Mouse (Mus musculus) spleen, postnatal 10 days (tissue): Measurements from ENCODE around the gene Tmcc2.

Experiments used
- DNase-seq, 2 experiments: peaks; one replicate each; pipeline ENCODE4 v3.0.0; 2021 to 2022; ENCODE audit warnings: low spot score in 2 of 2

Tmcc2 gene

DNA sequence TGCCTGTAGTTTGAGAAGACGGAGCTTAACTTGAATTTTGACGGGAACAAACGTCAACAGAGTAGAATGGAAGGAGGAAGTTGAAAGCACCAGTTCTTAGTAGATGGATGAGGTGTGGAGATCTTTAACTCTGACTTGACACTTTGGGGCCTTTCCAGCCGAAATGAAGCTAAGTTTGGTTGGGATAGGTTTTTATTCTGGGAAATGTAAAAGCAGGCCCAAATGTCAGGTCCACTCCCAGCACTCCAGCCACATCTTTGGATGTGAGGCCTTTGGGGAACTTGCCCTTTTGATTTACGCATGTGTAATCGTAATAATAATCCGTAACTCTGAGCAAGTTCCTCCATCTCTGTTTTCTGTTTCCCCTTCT lies 74.5 kb downstream of the Tmcc2 start:
- no peak for DNase-seq

DNA sequence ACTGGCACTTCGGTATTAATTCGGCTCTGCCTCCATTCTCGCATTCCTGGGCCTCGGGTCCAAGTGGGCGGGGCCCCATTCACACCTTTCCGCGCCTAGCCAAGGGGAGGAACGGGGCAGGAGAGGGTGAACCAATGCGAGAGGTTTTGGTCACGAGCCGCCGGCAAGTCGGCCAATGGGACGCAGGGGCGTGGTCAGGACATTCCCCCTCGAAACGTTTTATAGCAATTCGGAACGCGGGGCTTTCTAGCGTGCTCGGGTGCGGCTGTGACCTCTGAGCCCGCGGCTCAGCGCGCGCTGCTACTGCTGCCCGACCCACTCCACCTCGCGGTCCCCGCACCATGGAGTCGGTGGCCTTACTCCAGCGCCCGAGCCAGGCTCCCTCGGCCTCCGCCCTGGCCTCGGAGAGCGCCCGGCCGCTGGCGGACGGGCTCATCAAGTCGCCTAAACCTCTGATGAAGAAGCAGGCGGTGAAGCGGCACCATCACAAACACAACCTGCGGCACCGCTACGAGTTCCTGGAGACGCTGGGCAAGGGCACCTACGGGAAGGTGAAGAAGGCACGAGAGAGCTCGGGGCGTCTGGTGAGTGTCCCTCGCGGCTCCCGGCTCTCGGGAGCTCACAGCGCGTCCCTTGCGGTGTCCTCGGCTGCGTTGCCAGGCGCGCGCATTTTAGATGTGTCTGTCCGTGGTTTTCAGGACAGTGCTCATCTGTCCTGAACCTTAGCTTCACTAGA lies 75.0 kb downstream of the Tmcc2 start, which contains the start of gene Nuak2:
TSS of gene Nuak2 (plus strand) at position 238 of the 736 bp plus-strand sequence.
- DNase-seq, result peak; percentile 80 to 91

- DNase-seq, result peak; percentile 62 to 74
These were observed 78.4 kb downstream of the Tmcc2 start for GRCm38 (mm10) chr1:132312703-132313102.

- DNase-seq, result no peak
These were observed 79.0 kb downstream of the Tmcc2 start for GRCm38 (mm10) chr1:132312043-132312442.

DNA sequence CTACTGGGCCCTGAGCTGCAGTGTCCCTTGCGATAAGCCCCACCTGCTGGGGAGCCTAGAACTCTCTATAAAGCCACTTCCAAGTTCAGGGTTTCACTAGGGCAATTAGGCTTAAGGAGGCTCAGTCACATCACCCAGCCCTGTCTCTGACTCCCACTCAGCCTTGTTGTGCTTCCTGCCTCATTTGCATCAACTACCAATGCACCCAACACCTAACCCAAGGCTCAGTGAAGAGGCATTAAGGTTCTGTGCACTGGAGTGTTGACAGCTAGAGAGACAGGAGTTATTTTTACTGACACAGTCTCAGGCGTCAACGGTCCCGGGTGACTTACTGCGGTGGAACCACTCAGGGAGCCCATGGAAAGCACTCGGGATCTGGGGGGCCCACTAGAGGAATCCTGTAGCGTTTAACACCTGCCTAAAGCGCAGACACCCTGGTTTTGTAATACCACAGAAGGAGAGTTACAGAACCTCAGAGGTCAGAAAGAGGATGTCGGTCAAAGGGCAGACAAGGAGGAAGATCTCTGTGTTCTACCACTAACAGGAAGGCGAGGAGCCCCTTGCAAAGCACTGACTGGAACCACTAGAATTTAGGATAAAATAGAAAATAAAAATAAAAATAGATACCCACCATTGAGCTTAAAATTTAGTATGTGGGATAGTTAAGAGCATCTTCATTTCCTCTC lies 79.8 kb downstream of the Tmcc2 start:
- DNase-seq, result peak in 1 of 2 experiments; percentile 56

GRCm38 (mm10) chr1:132310754-132311153 lies 80.3 kb downstream of the Tmcc2 start:
- DNase-seq, result no peak

- no peak for DNase-seq
These were observed 82.4 kb downstream of the Tmcc2 start for GRCm38 (mm10) chr1:132308674-132309073.

DNA sequence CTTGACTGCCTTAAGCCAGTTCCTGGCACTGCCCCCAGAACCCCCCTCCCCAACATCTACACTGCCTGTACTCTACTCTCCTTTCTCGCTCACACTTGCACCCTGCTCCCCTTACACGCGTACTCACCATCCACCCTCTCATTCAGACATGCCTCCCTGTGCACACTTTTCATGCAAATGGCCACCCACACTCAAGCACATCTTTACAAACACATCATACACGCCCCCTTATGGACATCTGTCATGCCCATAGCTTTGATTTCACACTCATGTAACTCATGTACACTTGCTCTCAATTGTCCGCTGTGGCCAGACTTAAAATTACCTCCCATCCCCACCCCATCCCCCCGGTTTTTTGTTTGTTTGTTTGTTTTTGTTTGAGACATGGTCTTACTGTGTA lies 83.1 kb downstream of the Tmcc2 start:
- no peak for DNase-seq

DNA sequence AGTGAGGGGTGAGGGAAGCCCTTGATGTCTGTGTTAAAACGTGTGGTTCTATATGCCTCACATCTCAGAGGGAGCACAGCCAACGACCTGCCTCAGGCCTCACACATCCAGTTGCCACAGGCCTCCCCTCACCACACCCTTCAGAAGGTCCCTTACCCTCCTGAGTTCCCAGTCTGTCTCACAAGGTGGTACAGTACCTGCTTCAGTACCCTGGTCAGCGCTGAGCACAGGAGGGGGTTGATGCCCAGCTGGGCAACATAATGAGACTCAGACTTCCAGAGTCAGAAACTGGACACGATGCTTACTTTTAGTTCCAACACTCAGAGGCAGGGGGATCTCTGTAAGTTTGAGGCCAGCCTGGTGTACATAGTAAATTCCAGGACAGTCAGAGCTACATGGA lies 84.3 kb downstream of the Tmcc2 start:
- DNase-seq, result no peak
